Mouse (Mus musculus) cerebellum, adult 18-20 months (tissue): ENCODE data around the gene Cep170b.

ENCODE experiments used
- DNase-seq, 2 experiments: peaks; one replicate each; pipeline ENCODE4 v3.0.0; 2021

Cep170b gene

GRCm38 (mm10) chr12:112720216-112720615 lies at the start of gene Cep170b:
Gene Cep170b, plus strand, starts transcription at chr12:112720455.
- no peak for DNase-seq

- DNase-seq = no peak
These were observed 49.4 kb upstream of the Cep170b start for GRCm38 (mm10) chr12:112670718-112671393.

GRCm38 (mm10) chr12:112671891-112672290 lies 48.4 kb upstream of the Cep170b start:
- no peak for DNase-seq

- DNase-seq = no peak
These were observed 47.3 kb upstream of the Cep170b start for GRCm38 (mm10) chr12:112672744-112673575.

GRCm38 (mm10) chr12:112673576-112674091 lies 46.6 kb upstream of the Cep170b start:
- peak; percentile 47 to 68 for DNase-seq

DNA sequence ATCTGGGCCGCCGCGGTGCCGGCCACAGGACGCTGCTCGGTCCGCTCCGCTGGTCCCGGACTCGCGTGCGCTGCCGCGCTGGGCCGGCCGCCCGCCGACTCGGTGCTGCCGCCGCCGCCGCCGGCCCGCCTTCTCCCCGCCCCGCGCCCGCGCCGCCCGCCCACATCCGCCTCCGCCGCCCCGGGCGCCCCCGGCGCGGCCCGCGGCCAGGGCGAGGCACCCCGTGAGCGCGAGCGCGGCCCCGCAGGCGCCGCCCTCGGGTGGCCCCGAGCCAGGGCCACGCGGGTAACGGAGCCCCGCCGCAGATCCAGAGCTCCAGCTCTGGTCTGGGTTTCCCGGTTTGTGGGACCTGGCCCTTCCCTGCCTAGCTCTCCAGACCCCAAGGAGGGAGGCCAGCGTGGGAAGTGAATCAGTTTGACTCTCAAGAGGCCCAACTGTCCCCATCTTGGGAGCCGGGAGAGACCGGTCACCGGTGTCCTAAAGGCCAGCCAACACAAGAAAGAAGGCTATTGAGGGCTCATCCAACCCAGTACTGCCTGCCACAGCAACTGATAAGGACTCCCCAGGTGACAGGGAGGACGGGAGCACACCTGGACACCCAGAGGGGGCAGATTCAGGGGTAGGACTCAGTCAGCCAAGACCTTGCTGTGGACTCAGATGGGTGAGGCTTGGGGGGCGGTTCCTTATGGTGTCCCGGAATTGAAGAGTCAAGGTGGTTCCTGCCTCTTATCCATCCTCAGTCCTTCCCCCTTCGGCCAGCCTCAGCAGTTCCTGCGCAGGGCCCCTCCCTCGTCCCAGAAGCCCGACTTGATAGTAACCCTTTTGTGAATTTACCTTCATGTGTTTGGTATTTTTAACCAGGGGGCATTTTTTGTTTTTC lies 45.9 kb upstream of the Cep170b start, which contains the start of gene Akt1:
Gene Akt1, minus strand, starts transcription at position 753 of the 880 bp plus-strand sequence.
- DNase-seq = peak; percentile 44 to 79

GRCm38 (mm10) chr12:112675245-112676035 lies 44.8 kb upstream of the Cep170b start:
- peak; percentile 86 for DNase-seq

- no peak for DNase-seq
These were observed 43.2 kb upstream of the Cep170b start for GRCm38 (mm10) chr12:112677076-112677475.

DNA sequence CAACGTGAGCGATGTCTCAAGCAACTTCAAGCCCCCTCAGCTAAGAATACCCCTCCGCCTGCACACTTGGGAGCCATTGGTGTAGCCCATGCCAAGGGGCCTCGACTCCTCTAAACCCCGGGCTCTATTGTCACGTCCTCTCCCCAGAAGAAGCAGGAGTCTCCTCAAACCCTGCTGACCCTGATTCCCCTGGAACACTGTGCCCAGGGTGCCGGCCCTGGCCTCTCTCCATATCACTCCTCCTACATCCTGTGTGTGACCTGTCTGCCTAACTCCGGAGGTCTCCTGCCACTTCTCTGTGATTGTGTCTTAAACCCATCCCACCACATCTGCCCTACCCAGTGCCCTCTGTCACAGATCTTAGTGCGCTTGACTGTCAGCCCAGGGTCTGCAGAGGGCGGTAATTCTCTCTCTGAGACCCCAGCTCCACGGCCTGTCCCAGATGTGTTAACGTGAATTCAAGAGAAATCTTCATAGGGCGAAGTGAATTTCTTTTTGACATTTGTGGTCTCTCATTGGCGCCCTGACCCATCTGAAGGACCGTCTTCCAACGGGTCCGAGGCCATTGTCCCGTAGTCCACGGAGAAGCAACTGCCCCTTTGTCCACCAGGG lies 42.2 kb upstream of the Cep170b start:
- no peak for DNase-seq

DNA sequence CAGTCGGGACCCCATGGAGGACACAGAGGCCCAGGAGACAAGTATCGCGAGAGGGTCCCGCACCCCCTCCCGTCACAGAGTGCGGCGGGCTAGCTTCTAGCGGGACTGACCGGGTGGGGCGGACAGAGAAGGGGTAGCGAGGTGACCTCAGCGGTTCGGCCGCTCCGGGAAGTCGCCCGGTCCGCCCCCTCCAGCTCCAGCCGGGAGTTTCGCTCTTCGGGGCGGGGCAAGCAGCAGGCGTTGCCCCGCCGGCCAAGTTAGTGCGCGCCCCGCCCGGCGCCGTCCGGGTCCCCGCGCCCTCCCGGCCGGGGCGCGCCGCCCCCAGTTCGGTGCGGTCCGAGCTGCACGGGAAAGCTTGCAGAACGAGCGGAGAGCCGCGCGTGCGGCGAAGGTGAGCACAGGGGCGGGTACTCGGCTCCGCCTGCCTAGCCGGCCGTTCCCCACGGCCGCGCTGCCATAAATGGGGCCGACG lies 41.7 kb upstream of the Cep170b start, which contains the start of gene Zbtb42:
Gene Zbtb42, plus strand, starts transcription at position 274 of the 472 bp plus-strand sequence.
- DNase-seq = no peak

DNA sequence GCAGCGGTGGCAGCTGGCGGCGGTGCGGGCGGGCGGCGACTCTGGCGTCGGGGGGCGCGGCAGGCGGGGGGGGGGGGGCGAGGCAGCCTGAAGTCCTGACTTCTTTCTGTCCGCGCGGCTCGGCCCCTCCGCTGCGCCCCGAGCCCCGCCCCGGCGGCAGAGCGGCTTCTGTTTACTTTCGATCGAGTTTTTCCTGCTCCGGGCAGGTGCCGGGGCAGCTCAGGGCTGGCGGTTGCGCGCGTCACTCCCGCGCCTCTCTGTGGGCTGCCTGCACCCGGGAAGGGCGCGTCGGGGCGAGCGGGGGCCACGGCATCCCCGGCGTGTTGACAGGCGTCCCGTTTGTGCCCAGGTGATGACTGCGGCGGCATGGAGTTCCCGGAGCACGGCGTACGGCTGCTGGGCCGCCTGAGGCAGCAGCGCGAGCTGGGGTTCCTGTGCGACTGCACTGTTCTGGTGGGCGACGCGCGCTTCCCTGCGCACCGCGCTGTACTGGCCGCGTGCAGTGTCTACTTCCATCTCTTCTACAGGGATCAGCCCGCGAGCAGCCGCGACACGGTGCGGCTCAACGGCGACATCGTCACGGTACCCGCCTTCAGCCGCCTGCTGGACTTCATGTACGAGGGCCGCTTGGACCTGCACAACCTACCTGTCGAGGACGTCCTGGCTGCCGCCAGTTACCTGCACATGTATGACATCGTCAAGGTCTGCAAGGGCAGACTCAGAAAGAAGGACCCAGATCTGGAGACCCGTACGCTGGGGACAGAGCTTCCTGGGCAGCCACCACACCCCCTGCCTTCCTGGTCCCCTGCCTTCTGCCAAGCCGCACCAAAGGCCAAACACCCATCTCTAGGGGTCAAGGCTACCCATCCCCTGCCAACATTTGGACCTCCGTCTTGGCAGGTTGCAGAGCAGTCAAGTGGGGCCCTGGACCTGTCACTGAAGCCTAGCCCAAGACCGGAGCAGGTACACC lies 40.9 kb upstream of the Cep170b start:
- DNase-seq = no peak

DNA sequence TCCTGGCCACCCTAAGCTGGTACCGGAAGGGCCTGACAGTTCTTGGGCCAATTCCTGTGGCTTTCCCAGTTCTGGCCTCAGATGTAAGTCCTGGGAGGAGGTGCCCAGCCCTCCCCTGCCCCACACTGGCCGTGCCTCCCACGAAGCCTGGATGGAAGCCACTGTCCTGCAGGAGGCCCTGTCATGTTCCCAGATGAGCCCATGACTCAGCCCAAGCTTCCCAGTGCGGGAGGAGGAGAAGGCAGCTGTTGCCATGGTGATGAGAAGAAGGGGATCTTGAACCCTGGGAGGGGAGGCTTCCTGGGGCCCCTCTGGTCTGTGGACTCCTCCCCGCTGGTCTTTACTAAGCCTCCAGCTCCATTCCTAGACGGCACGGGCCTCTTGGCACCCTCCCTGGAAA lies 36.9 kb upstream of the Cep170b start:
- DNase-seq = no peak

GRCm38 (mm10) chr12:112688458-112688857 lies 31.8 kb upstream of the Cep170b start:
- no peak for DNase-seq

DNA sequence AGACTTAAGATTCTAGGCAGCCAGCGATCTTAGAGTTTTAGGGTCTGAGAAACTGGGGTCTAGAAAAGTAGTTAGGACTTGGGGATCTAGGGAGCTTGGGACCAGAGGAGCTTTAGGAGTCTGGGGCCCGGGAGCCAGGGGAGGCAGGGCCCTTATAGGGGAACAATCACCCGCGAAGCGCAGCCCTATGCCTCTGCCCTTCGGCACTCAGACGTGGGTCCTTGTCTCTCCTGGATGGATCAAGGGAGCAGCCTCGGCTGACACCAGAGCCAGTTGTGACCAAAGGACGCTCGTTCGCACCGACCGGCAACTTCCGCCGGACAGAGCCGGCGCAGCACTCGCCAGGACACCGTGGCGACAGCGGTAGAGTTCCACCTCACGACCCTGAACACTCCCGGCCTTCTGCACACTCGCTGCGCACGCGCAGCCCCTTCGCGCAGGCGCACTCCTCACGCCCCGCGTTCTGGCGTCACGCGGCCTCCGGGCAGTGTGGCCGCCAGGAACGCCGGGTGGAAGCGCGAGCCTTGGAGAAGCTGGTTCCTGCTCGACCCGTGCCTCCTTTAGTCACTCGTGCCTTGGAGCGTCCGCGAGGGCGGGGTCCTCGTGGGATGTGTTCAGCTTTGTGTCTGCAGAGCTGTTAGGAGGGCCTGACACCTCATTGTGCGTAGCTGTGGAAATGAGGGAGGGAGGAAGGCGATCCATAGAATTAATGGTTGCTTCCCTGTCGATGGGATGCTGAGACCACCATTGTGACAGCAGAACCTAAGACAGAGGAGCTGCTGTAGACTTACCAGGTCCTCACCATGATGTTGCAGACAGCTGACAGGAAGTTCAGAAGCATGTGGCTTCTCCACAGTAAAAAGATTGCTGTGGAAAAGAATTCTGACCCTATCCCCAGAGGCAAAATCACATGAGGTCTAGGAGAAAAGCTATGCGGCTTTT lies 26.8 kb upstream of the Cep170b start:
- peak; percentile 91 to 98 for DNase-seq

DNA sequence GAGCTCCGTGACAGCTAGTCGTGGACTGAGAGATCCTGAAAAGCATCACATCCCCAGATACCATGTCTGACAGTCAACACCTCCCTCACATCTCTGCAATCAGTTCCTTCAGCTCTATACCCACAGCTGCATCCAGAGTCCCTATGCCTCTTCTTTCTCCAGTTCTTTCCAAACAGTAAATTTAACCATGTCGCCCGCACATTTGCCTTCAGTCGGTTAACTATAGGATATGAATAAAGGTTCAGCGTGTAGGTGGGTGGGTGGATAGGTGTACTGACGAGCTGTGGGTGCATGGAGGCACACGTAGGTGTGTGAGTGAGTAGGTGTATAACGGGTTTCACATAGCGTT lies 26.2 kb upstream of the Cep170b start:
- no peak for DNase-seq

DNA sequence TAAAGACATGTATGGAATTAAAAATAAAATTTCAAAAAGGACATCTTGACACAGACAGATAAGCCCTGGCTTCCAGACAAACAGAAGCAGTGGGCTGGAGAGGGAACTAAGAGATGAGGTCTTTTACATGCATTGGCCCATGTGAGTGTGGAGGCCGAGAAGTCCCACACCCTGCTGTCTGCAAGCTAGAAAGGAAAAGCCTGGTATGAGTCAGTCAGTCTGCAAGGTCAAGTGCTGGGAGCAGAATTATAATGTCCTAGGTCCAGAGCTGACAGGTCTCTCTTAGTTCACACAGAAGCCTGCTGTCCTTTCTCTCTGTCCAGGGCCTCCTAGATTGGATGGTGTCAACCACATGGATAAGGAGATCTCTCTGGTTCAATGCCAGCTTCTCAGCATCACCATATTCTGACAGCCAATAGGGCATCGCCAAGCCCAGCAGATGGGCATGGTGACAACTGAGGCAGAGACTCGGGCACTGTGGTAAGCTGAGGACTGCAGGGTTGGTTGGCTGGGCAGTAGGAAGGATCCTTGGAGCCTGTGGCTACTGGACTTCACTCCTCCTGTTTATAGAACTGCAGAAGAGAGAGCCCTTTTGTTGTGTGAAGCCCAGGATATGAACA lies 23.3 kb upstream of the Cep170b start:
- no peak for DNase-seq

- no peak for DNase-seq
These were observed 19.7 kb upstream of the Cep170b start for GRCm38 (mm10) chr12:112700522-112700921.
